Comparison of ENCODE assay signal across 15 mouse cellular contexts in genomic region chr7:123397369-123397768, GRCm38 (mm10). TPM values are rescaled to one million over a fixed set of nuclear protein-coding genes. Genes with fewer than 3 reads are reported as not detected.
DNase-seq lines count a peak whose midpoint lies in the region; ATAC-seq lines count a peak whose summit lies in the region.
"Had no signal": no experiment of that assay in that cellular context is flagged by ENCODE, and none has a peak within 500 bp of the region (broad histone marks: within the 10 kb centered on the region; RNA-seq: fewer than 3 reads in every experiment).

No protein-coding gene starts in this region.

- peak; percentile 23 for DNase-seq in urinary bladder, postnatal 14 days (ENCODE audit: low spot score)
- DNase-seq in urinary bladder, postnatal 10 days (ENCODE audit: low spot score): no peak
- no peak for DNase-seq in gastrocnemius, postnatal 36 days
- DNase-seq in gastrocnemius, adult 18-20 months (ENCODE audit: low spot score): no peak
- DNase-seq: adrenal gland, postnatal 25 days; gastrocnemius, postnatal 10 days; kidney, adult 8-10 months; kidney, postnatal 14 days; thymus, postnatal 4 days had no signal

- ATAC-seq in granulocyte monocyte progenitor cell, adult 5-6 weeks (replicated peaks; ENCODE audit: poor library complexity, severe bottlenecking): peak; percentile 80
- ATAC-seq in monocyte, adult 5-6 weeks (replicated peaks; ENCODE audit: insufficient number of reproducible peaks, low FRiP score, low TSS enrichment, poor library complexity, severe bottlenecking): peak; percentile 66
- no peak for ATAC-seq in activated CD4-positive, CD25-positive, alpha-beta regulatory T cell, adult 4 months
- ATAC-seq: hindbrain, postnatal 0 days; lung, postnatal 0 days; Patski had no signal

- intact Hi-C loops in gastrocnemius, postnatal 36 days (cut with DNase I): no loop called here

RNA-seq across cellular contexts. Expression of gene Arhgap17, which starts 27.7 kb away (rescaled TPM):
- total RNA-seq in granulocyte monocyte progenitor cell, adult 5-6 weeks (2014; fragmentation: Nextera tagmentation): 95.5 and 117 TPM in 2 replicates
- total RNA-seq in granulocyte monocyte progenitor cell, adult 5-6 weeks (2017): 28.7 and 33.8 TPM in 2 replicates
- 32.6 to 77.7 TPM (median 39.3 TPM) in 3 replicates for total RNA-seq in monocyte, adult 5-6 weeks (2017)
- polyA plus RNA-seq in activated CD4-positive, CD25-positive, alpha-beta regulatory T cell, adult 4 months (2017; shearing (Covaris generic)): 10 to 100 TPM; 17.8 to 24.4 TPM
- 10 to 100 TPM; 13.5 to 15.9 TPM for total RNA-seq in gastrocnemius, postnatal 36 days (2021)
- total RNA-seq in gastrocnemius, adult 18-20 months (2021): 10 to 100 TPM; 15.1 to 15.3 TPM

RNA-seq across cellular contexts. Expression of gene Lcmt1, which starts 27.8 kb away (rescaled TPM):
- 36.7 and 44.7 TPM in 2 replicates for total RNA-seq in granulocyte monocyte progenitor cell, adult 5-6 weeks (2014; fragmentation: Nextera tagmentation)
- 37.2 and 54.8 TPM in 2 replicates for total RNA-seq in granulocyte monocyte progenitor cell, adult 5-6 weeks (2017)
- 19.3 to 26.6 TPM (median 21.5 TPM) in 3 replicates for total RNA-seq in monocyte, adult 5-6 weeks (2017)
- polyA plus RNA-seq in activated CD4-positive, CD25-positive, alpha-beta regulatory T cell, adult 4 months (2017; shearing (Covaris generic)): 10 to 100 TPM; 31.9 to 37.4 TPM
- 10 to 100 TPM; 23.0 to 29.8 TPM for total RNA-seq in gastrocnemius, postnatal 36 days (2021)
- 10 to 100 TPM; 26.2 to 29.5 TPM for total RNA-seq in gastrocnemius, adult 18-20 months (2021)
